Mouse (Mus musculus) forebrain, embryonic 10.5 days (tissue): ENCODE measurements around the gene Rassf8. TPM values are rescaled to one million over a fixed set of nuclear protein-coding genes. Genes with fewer than 3 reads are reported as not detected.

Source experiments
- DNase-seq: peaks from one replicate; pipeline ENCODE4 v3.0.0-alpha.2; 2017; ENCODE audit warnings: low spot score; ENCODE audit errors: extremely low spot score
- H3K27ac ChIP-seq: fragments of 300-500 bp; sonication (generic); 2 replicates; pipeline ENCODE4 v1.5.1; 2016; ENCODE audit warnings: mild to moderate bottlenecking
- H3K27me3 ChIP-seq: fragments of 300-500 bp; sonication (generic); 2 replicates; pipeline ENCODE4 v1.6.1; 2016; ENCODE audit warnings: mild to moderate bottlenecking; ENCODE audit not compliant: poor library complexity, severe bottlenecking
- H3K36me3 ChIP-seq: fragments of 300-500 bp; sonication (generic); replicated peaks from 2 replicates; pipeline ENCODE4 v1.6.1; 2016; ENCODE audit warnings: mild to moderate bottlenecking, moderate library complexity
- H3K4me1 ChIP-seq: fragments of 300-500 bp; sonication (generic); 2 replicates; pipeline ENCODE4 v1.6.1; 2016
- H3K4me3 ChIP-seq: fragments of 300-500 bp; sonication (generic); 2 replicates; pipeline ENCODE4 v1.5.1; 2016; ENCODE audit warnings: mild to moderate bottlenecking, moderate library complexity
- H3K9me3 ChIP-seq: fragments of 300-500 bp; sonication (generic); 2 replicates; pipeline ENCODE4 v1.6.1; 2016; ENCODE audit warnings: mild to moderate bottlenecking, moderate library complexity
- WGBS: fragments of 180-500 bp; shearing (Covaris S2); methylation state at CpG from one replicate; pipeline ENCODE4 v1.1.7; 2016; 5-methylcytosine and 5-hydroxymethylcytosine counted together
- polyA plus RNA-seq: library from polyadenylated mRNA; unstranded; fragments of >200 nt; fragmentation: Nextera tagmentation; extraction: Ambion mirVana; gene quantifications from 2 replicates; pipeline ENCODE4 v1.2.1, GENCODE M21; 2016

Rassf8 gene
- polyA plus RNA-seq, 1 experiment from 2014 or later = 2.3 TPM

GRCm38 (mm10) chr6:145732868-145733267 lies 13.7 kb upstream of the Rassf8 start:
- Histone ChIP-seq H3K36me3 (no peaks in the 10 kb centered on the region), H3K4me3 (no peak overlapping the region), H3K9me3 (no peaks in the 10 kb centered on the region), H3K27me3 (no peaks in the 10 kb centered on the region), H3K27ac (no peak overlapping the region), H3K4me1 (peaks cover 21% of the 10 kb centered on the region)
- no peak for DNase-seq
- 61% methylated on average over 5 of the region's 5 CpGs for WGBS

GRCm38 (mm10) chr6:145733276-145733675 lies 13.3 kb upstream of the Rassf8 start:
- no peak for DNase-seq
- Histone ChIP-seq H3K9me3 (no peaks in the 10 kb centered on the region), H3K27ac (no peak overlapping the region), H3K4me3 (no peak overlapping the region), H3K36me3 (no peaks in the 10 kb centered on the region), H3K4me1 (peaks cover 21% of the 10 kb centered on the region), H3K27me3 (no peaks in the 10 kb centered on the region)
- 83% methylated on average over 4 of the region's 4 CpGs for WGBS

GRCm38 (mm10) chr6:145733911-145734310 lies 12.6 kb upstream of the Rassf8 start:
- DNase-seq = no peak
- H3K4me1 ChIP-seq = peaks cover 21% of the 10 kb centered on the region
- no peaks in the 10 kb centered on the region for H3K36me3 ChIP-seq
- H3K9me3 ChIP-seq = no peaks in the 10 kb centered on the region
- H3K27me3 ChIP-seq = no peaks in the 10 kb centered on the region
- 37% methylated on average over 5 of the region's 5 CpGs for WGBS
- H3K27ac ChIP-seq = no peak overlapping the region
- H3K4me3 ChIP-seq = no peak overlapping the region

- WGBS = 87% methylated on average over 2 of the region's 2 CpGs
- DNase-seq = no peak
- H3K27ac ChIP-seq = peak overlapping the region; percentile 26; the same call in 1 of the 2 replicates
- H3K36me3 ChIP-seq = no peaks in the 10 kb centered on the region
- no peak overlapping the region for H3K4me3 ChIP-seq
- no peaks in the 10 kb centered on the region for H3K27me3 ChIP-seq
- peaks cover 21% of the 10 kb centered on the region for H3K4me1 ChIP-seq
- H3K9me3 ChIP-seq = no peaks in the 10 kb centered on the region
These were observed 10.4 kb upstream of the Rassf8 start for GRCm38 (mm10) chr6:145736099-145736498.

- Histone ChIP-seq H3K27ac (no peak overlapping the region), H3K4me1 (peaks cover 12% of the 10 kb centered on the region), H3K4me3 (no peak overlapping the region), H3K36me3 (no peaks in the 10 kb centered on the region), H3K9me3 (no peaks in the 10 kb centered on the region), H3K27me3 (peaks cover 4% of the 10 kb centered on the region; the same call in 1 of the 2 replicates)
- no peak for DNase-seq
- 89% methylated on average over 6 of the region's 6 CpGs for WGBS
These were observed 7.3 kb upstream of the Rassf8 start for GRCm38 (mm10) chr6:145739231-145739630.

GRCm38 (mm10) chr6:145740011-145740410 lies 6.5 kb upstream of the Rassf8 start:
- no peaks in the 10 kb centered on the region for H3K9me3 ChIP-seq
- DNase-seq = no peak
- no peak overlapping the region for H3K4me3 ChIP-seq
- 86% methylated on average over 3 of the region's 3 CpGs for WGBS
- no peaks in the 10 kb centered on the region for H3K36me3 ChIP-seq
- H3K4me1 ChIP-seq = peaks cover 11% of the 10 kb centered on the region
- H3K27me3 ChIP-seq = peaks cover 11% of the 10 kb centered on the region
- no peak overlapping the region for H3K27ac ChIP-seq

GRCm38 (mm10) chr6:145745291-145745690 lies 1.3 kb upstream of the Rassf8 start:
- peaks cover 17% of the 10 kb centered on the region for H3K4me1 ChIP-seq
- H3K9me3 ChIP-seq = no peaks in the 10 kb centered on the region; the same call in 1 of the 2 replicates
- no peaks in the 10 kb centered on the region for H3K36me3 ChIP-seq
- DNase-seq = no peak
- H3K27me3 ChIP-seq = peaks cover 13% of the 10 kb centered on the region
- 0 out of 2 replicates have a peak overlapping the region, but pooled peaks have one; percentile 90 for H3K27ac ChIP-seq
- WGBS = 56% methylated on average over 3 of the region's 3 CpGs
- H3K4me3 ChIP-seq = peak overlapping the region; percentile 78; the same call in 1 of the 2 replicates

- Histone ChIP-seq H3K4me3 (peak overlapping the region; percentile 78), H3K27ac (peak overlapping the region; percentile 90), H3K36me3 (peaks cover 6% of the 10 kb centered on the region), H3K27me3 (peaks cover 13% of the 10 kb centered on the region), H3K9me3 (no peaks in the 10 kb centered on the region; the same call in 1 of the 2 replicates), H3K4me1 (peaks cover 17% of the 10 kb centered on the region)
- WGBS = under 1% methylated on average over 55 of the region's 55 CpGs
- DNase-seq = peak; percentile 63
These were observed 548 bp downstream of the Rassf8 start for GRCm38 (mm10) chr6:145746921-145747670.

- peak overlapping the region; percentile 78 for H3K4me3 ChIP-seq
- peaks cover 17% of the 10 kb centered on the region for H3K4me1 ChIP-seq
- H3K27ac ChIP-seq = peak overlapping the region; percentile 90; the same call in 1 of the 2 replicates
- no peaks in the 10 kb centered on the region; the same call in 1 of the 2 replicates for H3K9me3 ChIP-seq
- WGBS = 19% methylated on average over 16 of the region's 16 CpGs
- no peak for DNase-seq
- H3K27me3 ChIP-seq = peaks cover 13% of the 10 kb centered on the region
- peaks cover 6% of the 10 kb centered on the region for H3K36me3 ChIP-seq
These were observed 1.4 kb downstream of the Rassf8 start for GRCm38 (mm10) chr6:145747671-145748640.

- no peak for DNase-seq
These were observed 3.8 kb downstream of the Rassf8 start for GRCm38 (mm10) chr6:145750394-145750793.

GRCm38 (mm10) chr6:145753296-145753695 lies 6.7 kb downstream of the Rassf8 start:
- Histone ChIP-seq H3K4me1 (peaks cover 11% of the 10 kb centered on the region), H3K9me3 (no peaks in the 10 kb centered on the region; the same call in 1 of the 2 replicates), H3K4me3 (no peak overlapping the region), H3K27me3 (no peaks in the 10 kb centered on the region), H3K27ac (no peak overlapping the region), H3K36me3 (peaks cover 6% of the 10 kb centered on the region)
- WGBS = 87% methylated on average over 6 of the region's 6 CpGs
- no peak for DNase-seq

More at GRCm38 (mm10) chr6:145750394-145750793, 3.8 kb downstream of the Rassf8 start:
- H3K4me3 ChIP-seq = no peak overlapping the region
- no peaks in the 10 kb centered on the region for H3K27me3 ChIP-seq
- H3K9me3 ChIP-seq = no peaks in the 10 kb centered on the region; the same call in 1 of the 2 replicates
- no peak overlapping the region for H3K27ac ChIP-seq
- H3K36me3 ChIP-seq = peaks cover 6% of the 10 kb centered on the region
- 94% methylated on average over 3 of the region's 3 CpGs for WGBS
- peaks cover 16% of the 10 kb centered on the region for H3K4me1 ChIP-seq

- no peaks in the 10 kb centered on the region for H3K27me3 ChIP-seq
- DNase-seq = no peak
- H3K27ac ChIP-seq = no peak overlapping the region
- WGBS = 86% methylated on average over 6 of the region's 6 CpGs
- H3K4me1 ChIP-seq = peaks cover 9% of the 10 kb centered on the region
- no peak overlapping the region for H3K4me3 ChIP-seq
- H3K9me3 ChIP-seq = no peaks in the 10 kb centered on the region; the same call in 1 of the 2 replicates
- peaks cover 6% of the 10 kb centered on the region for H3K36me3 ChIP-seq
These were observed 7.9 kb downstream of the Rassf8 start for GRCm38 (mm10) chr6:145754416-145754815.
